Mouse (Mus musculus) kidney, embryonic 15.5 days (tissue): ENCODE data around the gene Fuom. TPM values are rescaled to one million over a fixed set of nuclear protein-coding genes. Genes with fewer than 3 reads are reported as not detected.

Experiments
- ATAC-seq: fragments of 200-750 bp; cut with Nextera tagmentation; replicated peaks from 2 replicates; pipeline ENCODE4 v1.8.0; 2017; ENCODE audit warnings: moderate TSS enrichment; ENCODE audit not compliant: low FRiP score
- H3K27ac ChIP-seq: fragments of 300-500 bp; sonication (generic); 2 replicates; pipeline ENCODE4 v1.5.1; 2015; ENCODE audit warnings: mild to moderate bottlenecking, inconsistent platforms
- H3K27me3 ChIP-seq: fragments of 300-500 bp; sonication (generic); 2 replicates; pipeline ENCODE4 v1.6.1; 2015; ENCODE audit warnings: inconsistent platforms
- H3K36me3 ChIP-seq: fragments of 300-500 bp; sonication (generic); 2 replicates; pipeline ENCODE4 v1.6.1; 2015; ENCODE audit warnings: inconsistent platforms
- H3K4me1 ChIP-seq: fragments of 300-500 bp; sonication (generic); 2 replicates; pipeline ENCODE4 v1.6.1; 2015; ENCODE audit warnings: inconsistent platforms
- H3K4me2 ChIP-seq: fragments of 300-500 bp; sonication (generic); 2 replicates; pipeline ENCODE4 v1.6.1; 2015; ENCODE audit warnings: moderate library complexity, mild to moderate bottlenecking, inconsistent platforms
- H3K4me3 ChIP-seq: fragments of 300-500 bp; sonication (generic); replicated peaks from 2 replicates; pipeline ENCODE4 v1.5.1; 2015; ENCODE audit warnings: mild to moderate bottlenecking, inconsistent platforms
- H3K9ac ChIP-seq: fragments of 300-500 bp; sonication (generic); 2 replicates; pipeline ENCODE4 v1.6.1; 2015; ENCODE audit warnings: mild to moderate bottlenecking, inconsistent platforms
- H3K9me3 ChIP-seq: fragments of 300-500 bp; sonication (generic); replicated peaks from 2 replicates; pipeline ENCODE4 v1.6.1; 2016; ENCODE audit warnings: inconsistent platforms
- WGBS: fragments of 180-500 bp; shearing (Covaris S2); methylation state at CpG from one replicate; pipeline ENCODE4 v1.1.7; 2015; ENCODE audit warnings: mixed read lengths; 5-methylcytosine and 5-hydroxymethylcytosine counted together
- polyA plus RNA-seq: library from polyadenylated mRNA; unstranded; fragments of >200 nt; fragmentation: Nextera tagmentation; extraction: Ambion mirVana; gene quantifications from 2 replicates; pipeline ENCODE4 v1.2.1, GENCODE M21; 2015

Gene Fuom
- polyA plus RNA-seq, 1 experiment from 2014 or later: 35.8 TPM

DNA sequence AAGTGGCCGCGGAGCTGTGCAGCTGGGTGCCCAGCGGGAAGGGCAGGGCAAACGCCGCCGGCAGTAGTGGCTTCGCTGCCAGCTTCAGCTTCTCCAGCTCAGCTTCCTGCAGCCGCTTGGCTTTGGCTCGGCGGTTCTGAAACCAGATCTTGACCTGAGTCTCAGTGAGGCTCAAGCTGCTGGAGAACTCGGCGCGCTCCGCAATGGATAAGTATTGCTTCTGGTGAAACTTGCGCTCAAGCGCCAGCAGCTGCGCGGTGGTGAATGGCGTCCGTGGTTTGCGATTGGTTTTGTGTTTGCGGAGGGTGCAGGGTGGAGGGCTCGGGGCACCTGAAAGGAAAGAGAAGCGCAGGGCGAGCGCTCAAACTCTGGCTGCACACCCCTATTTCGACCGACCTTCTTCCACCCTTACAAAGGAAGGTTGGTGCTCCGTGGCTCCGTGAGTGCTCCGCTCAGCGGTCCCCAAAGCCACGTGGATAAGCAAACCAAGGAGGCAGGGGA, 54.4 kb downstream of the Fuom start:
- ATAC-seq: peak; percentile 30; the same call in 1 of the 2 replicates
- WGBS: under 1% methylated on average over 33 of the region's 33 CpGs
- Histone ChIP-seq H3K27me3 (peaks cover 89% of the 10 kb centered on the region), H3K27ac (no peak overlapping the region), H3K4me2 (peak overlapping the region; percentile 75), H3K9me3 (no peaks in the 10 kb centered on the region), H3K4me1 (peaks cover 25% of the 10 kb centered on the region), H3K4me3 (peak overlapping the region; percentile 43), H3K36me3 (no peaks in the 10 kb centered on the region), H3K9ac (peak overlapping the region; percentile 23; the same call in 1 of the 2 replicates)

Other genes with a start within 250 kb of the Fuom start
- gene Kndc1, start 207.7 kb downstream of the Fuom start, polyA plus RNA-seq: 0.19 and 0.26 TPM in 2 replicates
- 0.31 TPM in 1 of 2 replicates, not detected in the other for gene Utf1, start 158.7 kb downstream of the Fuom start, polyA plus RNA-seq
- gene 6430531B16Rik, start 123.7 kb downstream of the Fuom start, polyA plus RNA-seq: 0.49 and 0.91 TPM in 2 replicates
- 1.4 and 2.1 TPM in 2 replicates for gene Adam8, start 109.9 kb downstream of the Fuom start, polyA plus RNA-seq
- gene Zfp511, start 66.0 kb downstream of the Fuom start, polyA plus RNA-seq: 38.3 and 40.4 TPM in 2 replicates
- 52.6 and 58.0 TPM in 2 replicates for gene Tubgcp2, start 65.8 kb downstream of the Fuom start, polyA plus RNA-seq
- gene Msx3, start 53.4 kb downstream of the Fuom start, polyA plus RNA-seq: not detected in 2 replicates
- gene Caly, start 19.9 kb downstream of the Fuom start, polyA plus RNA-seq: 1.4 and 2.1 TPM in 2 replicates
- 0.28 TPM in 1 of 2 replicates, not detected in the other for gene Prap1, start 9.0 kb downstream of the Fuom start, polyA plus RNA-seq
- gene Paox, start 13.4 kb upstream of the Fuom start, polyA plus RNA-seq: 18.0 and 23.3 TPM in 2 replicates
- 166 and 171 TPM in 2 replicates for gene Echs1, start 14.0 kb upstream of the Fuom start, polyA plus RNA-seq
- 26.3 and 28.1 TPM in 2 replicates for gene Mtg1, start 35.1 kb upstream of the Fuom start, polyA plus RNA-seq
- gene Sprn, start 52.4 kb upstream of the Fuom start, polyA plus RNA-seq: 0.48 and 0.55 TPM in 2 replicates
- not detected in 2 replicates for gene Olfr522, start 62.3 kb upstream of the Fuom start, polyA plus RNA-seq
- not detected in 2 replicates for gene Olfr523, start 70.8 kb upstream of the Fuom start, polyA plus RNA-seq
- not detected in 2 replicates for gene Olfr524, start 103.5 kb upstream of the Fuom start, polyA plus RNA-seq
- gene Cd163l1, start 115.8 kb upstream of the Fuom start, polyA plus RNA-seq: not detected in 2 replicates
- not detected in 2 replicates for gene 5830411N06Rik, start 144.8 kb upstream of the Fuom start, polyA plus RNA-seq
- gene Olfr525, start 218.4 kb upstream of the Fuom start, polyA plus RNA-seq: not detected in 2 replicates
- not detected in 2 replicates for gene Olfr527, start 231.6 kb upstream of the Fuom start, polyA plus RNA-seq